Mouse (Mus musculus): ENCODE data around the gene Zc3h12c.

Zc3h12c gene

DNA sequence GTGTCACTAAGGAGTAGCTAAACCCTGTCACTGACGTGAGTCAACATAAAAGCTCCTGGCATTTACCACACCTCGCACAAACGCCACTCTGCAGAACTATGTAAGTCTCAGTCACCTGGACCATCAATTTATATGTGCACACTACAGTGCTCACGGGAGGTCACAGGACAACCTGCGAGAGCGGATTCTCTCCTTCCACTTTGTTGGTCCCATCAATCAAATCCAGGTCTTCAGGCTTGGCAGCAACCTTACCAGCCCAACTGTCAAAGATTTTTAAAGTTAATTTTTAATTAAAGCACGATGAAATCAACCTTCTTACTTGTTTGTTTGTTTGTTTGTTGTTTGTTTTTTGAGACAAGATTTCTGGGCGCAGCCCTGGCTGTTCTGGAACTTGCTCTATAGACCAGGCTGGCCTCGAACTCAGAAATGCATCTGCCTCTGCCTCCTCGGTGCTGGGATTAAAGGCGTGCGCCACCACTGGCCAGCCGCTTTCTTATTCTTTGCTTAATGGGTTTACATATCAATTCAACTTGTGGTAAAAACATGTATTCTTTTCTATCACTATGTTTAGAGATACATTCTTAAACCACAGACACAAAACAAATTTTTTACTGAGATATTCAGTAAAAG, 3.2 kb downstream of the Zc3h12c start:
- no peak for DNase-seq

GRCm38 (mm10) chr9:52160512-52160911, 7.9 kb downstream of the Zc3h12c start:
- DNase-seq: no peak

DNA sequence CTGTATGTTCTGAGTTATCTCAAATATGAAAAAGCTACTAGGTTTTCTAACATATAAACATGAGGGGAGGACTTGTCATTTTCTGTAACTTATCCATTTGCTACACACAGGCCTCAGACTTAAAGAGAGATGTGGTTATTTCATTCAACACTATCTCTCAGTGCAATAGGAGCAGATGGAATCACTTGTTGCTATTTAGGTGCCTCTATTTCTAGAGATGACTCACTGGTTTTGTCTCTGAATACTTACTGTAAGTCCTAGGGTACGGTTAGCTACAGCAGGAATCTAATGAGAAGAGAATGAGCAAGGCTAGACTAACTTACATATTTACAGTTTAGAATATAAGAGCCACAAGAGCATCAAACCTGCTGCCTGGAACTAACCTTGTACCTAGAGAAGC, 9.8 kb downstream of the Zc3h12c start:
- DNase-seq: no peak

DNA sequence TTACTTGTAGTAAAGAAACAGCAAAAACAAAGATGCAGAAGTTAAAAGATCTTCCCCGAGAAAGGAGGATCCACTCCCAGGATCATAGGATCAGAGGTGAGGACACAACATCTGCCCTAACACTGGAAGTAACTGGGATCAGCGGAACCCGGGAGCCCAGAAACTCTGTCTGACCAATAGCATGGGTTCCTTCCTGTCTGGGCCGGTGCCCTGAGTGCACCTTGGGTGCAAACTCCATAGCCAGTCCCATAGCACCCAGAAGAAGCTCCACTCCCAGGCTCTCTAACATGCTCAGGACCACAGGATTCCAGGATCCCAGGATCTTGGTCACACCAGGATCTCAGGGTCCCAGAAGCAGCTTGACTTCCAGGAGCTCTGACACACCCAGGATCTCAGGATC, 13.0 kb downstream of the Zc3h12c start:
- no peak for DNase-seq

DNA sequence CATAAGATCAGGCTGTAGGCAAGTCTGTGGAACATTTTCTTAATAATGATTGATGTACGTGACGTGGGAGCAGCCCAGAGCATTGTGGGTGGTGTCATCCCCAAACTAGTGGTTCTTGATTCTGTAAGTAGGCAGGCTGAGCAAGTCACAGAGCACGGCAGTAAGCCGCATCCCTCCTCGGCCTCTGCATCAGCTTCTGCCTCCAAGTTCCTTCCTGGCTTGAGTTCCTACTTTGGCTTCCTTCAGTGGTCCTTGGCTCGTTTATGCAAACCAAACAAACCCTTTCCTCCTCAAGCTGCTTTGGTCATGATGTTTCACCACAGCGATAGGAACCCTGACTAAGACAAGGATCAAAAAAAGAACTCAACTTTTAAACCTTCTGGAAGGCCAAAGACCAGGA, 14.1 kb downstream of the Zc3h12c start:
- DNase-seq: no peak

DNA sequence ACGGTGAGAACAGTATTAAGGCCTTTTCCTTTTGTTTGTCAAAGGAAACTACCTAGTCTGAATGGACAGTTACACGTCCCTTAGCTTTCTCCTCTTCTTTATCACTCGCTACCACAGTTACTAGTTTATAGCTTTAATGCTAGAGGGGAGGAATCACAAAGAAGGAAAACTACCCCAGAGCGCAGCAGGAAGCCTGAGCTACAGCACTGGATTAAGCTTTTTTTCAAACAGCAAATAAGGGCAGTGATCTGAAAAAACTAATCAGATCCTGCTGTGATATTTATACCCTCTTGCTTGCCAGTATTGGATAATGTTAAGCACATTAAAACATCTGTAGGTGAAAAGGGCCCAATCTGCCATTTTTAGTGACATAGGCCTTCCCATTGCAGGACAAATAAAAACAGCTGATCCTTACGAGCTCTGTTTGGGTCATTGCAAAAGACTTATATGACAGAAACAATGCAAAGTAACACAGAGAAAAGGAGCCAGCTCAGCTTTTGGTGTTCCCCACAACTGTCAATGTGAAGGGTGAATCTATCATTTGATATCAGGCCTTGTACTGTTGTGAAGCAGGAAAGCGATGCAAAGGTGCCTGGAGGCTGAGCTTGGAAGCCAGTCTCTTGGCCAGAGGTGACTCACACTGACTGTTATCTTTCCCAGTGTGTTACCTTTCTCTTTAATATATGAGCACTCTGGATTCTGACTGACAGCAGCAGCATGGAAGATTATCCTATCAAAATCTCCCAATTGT, 16.1 kb downstream of the Zc3h12c start:
- no peak for DNase-seq

DNA sequence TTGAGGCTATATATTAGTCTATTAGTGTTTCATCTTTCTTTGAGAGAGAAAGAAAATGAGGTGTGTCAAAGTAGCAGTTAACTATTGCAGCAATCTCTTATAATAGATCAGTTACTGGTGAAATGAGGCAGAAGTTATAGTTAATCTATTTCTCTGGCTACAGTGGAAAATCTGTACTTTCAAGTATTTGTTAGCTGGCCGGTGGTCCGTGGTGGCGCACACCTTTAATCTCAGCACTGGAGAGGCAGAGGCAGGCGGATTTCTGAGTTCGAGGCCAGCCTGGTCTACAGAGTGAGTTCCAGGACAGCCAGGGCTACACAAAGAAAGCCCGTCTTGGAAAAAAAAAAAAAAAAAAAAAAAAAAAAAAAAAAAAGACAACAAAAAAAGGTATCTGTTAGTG, 18.6 kb downstream of the Zc3h12c start:
- no peak for DNase-seq

DNA sequence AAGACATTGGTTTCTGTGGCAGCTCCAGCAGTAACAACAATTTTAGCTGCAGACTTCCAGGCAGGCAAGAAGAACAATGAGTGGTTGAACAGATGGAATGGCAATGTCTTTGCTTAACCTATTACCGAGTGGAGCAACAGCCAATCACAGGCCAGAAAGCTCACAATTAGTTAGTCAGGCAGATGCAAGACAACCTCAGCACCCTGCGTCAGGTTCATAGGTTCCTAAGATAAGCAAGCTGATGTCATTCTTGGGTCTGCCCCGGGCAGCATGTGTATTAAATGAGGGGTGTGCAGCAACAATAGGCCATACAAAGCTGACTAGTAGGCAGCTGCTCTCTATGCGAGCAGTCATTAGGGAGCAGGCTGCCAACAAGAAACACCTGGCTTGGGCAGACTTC, 19.1 kb downstream of the Zc3h12c start:
- no peak for DNase-seq

- no peak for DNase-seq
Measured at GRCm38 (mm10) chr9:52148831-52149230, 19.5 kb downstream of the Zc3h12c start.

DNA sequence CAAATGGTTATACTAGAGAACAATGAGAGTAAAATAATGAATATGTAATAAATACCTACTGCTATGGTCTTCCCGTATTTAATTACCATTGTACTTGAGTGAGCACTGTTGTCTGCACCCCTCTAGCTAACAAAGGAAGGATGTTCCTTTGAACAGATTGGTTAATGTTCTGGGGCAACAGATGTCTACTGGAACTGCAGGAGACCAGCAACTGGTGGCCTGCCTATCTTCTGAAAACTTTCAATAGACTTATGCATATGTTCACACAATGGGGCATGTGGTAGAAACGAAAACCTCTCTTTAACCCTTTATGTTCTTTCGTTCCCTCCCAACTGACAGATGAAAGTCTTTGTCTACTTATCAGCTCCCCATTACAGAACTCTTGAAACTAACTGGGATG, 20.1 kb downstream of the Zc3h12c start:
- DNase-seq: no peak

DNA sequence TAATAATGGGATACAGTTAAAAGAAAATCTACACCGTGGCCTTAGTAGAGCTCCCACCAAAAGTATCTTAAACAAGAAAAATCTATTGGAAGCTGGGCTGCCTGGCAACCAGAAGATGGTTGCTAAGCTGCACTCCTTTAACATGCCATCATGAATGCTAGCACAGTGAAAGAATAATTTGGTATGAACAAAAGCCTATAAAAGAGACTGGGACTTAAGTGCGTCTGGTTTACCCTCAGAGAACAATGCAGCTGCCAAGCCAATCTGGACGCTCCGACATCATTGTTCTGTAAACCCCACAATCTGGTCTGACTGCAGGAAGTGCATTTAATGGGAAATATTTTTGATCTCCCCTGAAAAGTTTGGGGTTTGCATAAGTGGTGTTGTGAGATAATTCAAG, 22.1 kb downstream of the Zc3h12c start:
- DNase-seq: no peak

GRCm38 (mm10) chr9:52132771-52133170, 35.6 kb downstream of the Zc3h12c start:
- DNase-seq: no peak

DNA sequence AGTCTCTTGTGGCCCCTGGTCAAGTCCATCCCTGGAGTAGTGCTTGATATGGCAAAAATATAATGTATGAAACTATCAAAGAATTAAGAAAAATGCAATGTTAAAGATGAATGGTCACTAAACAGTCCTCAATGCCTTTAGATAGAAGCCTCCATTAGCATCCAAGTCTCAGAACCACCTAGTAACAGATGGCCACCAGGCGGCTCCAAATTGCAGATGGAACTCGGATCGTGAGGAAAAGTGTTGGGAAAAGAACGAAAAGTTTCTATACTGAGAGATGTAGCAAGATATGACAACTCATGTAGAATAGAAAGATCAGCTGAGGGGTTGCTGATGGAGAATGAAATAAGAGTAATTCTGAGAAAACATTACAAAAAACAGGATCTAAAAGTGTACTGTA, 38.0 kb downstream of the Zc3h12c start:
- no peak for DNase-seq

- no peak for DNase-seq
Measured at GRCm38 (mm10) chr9:52125225-52125624, 43.1 kb downstream of the Zc3h12c start.

GRCm38 (mm10) chr9:52119212-52119611, 49.2 kb downstream of the Zc3h12c start:
- DNase-seq: no peak

- DNase-seq: no peak
Measured at GRCm38 (mm10) chr9:52113091-52113490, 55.3 kb downstream of the Zc3h12c start.

DNA sequence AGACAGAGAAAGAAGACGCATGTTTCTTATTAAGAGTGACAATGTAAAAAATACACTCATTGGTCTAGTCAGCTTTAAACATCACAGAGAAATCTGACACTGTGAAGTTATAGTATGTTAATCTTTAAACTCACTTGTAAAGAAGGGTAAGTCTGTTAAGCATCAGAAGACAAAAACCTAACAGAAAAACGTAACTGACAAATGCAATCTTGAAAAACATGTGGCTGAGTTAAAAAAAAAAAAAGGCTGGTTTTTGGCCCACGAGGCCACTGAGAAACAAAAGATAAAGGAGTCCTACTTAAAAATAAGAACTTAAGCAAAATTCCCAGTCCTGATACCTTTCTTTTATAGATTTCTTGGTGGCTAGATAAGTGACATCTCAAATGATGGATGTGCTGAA, 57.6 kb downstream of the Zc3h12c start:
- DNase-seq: no peak

- DNase-seq: no peak
Measured at GRCm38 (mm10) chr9:52107161-52107560, 61.2 kb downstream of the Zc3h12c start.

DNA sequence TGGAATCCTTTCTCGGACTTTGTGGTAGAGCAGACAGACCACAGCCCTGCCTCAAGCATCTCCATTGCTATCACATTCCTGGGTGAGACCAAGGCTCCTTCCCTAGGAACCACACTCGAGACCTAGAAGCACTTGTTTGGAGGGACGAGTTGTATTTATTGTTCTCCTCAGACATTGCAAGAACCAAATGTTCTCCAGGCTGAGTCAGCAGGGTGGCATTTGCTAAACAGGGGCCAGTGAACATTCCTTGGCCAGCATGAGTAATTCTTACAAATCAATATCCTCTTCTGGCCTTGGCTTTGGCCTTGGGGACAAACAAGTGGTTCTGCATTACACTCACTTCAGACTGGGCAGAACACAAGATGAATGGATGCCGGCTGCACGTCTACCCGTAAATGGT, 62.9 kb downstream of the Zc3h12c start:
- no peak for DNase-seq

DNA sequence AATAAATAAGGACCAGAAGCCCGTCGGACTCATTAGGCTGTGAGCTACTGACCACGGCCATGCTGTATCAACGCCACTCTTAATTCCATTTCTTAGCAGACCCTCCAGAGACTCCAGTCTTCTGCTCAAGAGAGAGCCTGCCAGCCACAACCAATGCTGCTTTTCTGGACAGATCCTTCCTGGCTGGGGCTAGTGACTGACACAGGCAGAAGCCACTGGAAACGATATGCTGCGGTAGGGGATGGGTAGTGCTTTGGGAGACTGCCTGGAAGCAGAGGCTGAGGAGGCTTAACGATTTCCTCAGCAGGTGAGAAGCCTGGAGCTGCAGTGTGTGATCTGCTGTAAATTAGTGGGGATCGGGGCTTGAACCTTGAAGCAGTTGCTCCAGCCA, 64.2 kb downstream of the Zc3h12c start:
- DNase-seq: no peak

DNA sequence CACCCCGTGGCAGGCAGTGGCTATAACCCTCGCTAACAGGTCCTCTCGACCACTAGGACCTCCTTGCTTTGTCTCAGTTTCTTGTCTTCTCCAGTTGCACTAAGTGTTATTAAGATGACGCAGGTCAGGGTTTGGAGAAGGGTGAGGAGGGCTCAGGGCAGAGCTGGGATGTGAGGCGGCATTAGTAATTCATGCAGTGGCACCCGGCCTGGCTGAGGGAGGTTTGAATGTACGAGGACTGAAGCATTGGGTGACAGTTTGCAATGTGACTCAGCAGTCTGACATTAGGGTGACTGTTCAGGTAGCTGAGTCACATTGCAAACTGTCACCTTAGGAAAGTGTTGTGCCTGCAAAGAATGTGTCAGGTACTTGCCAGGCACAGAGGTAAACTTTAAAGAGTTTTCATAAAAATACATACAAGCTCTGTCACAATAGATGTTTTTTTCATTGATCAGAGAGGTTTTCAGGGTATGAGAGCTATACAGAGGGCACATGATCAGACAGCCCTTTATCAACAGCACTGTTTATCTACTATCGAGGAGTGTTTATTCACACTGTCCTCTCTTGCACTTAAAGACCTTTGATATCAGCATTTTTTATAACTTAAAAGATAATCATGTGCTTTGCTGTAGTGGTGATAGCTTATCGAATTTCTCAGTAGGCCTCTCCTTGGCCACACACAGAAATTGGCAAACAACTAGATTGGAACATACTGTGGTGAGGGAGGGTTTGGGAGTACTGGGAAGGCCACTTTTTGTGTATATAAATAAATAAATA, 64.7 kb downstream of the Zc3h12c start:
- no peak for DNase-seq

- no peak for DNase-seq
Measured at GRCm38 (mm10) chr9:52102060-52102844, 66.1 kb downstream of the Zc3h12c start.

DNA sequence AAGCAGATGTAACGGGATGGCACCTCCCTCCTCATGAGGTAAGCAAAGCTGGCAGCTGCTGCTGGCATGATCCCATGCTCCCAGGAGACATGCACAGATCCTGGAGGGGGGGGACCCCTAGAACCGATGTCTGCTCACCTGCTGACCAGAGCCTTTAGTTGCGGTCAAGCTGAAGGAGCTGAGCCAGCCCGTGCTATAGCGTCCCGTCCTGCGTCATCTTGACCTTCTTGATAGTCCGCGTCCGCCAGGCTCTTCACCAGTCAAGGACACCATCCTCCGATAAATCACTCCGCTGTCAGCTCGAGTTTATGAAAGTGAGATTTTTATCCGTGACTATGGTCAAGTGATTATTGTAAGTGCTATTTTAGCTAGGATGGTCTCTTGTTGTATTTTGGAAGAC, 67.9 kb downstream of the Zc3h12c start:
- no peak for DNase-seq

Measured in thymus, postnatal 4 days (tissue).